Mouse (Mus musculus) gastrocnemius, adult 2 months (tissue): Measurements from ENCODE around the gene Gja5. TPM values are rescaled to one million over a fixed set of nuclear protein-coding genes. Genes with fewer than 3 reads are reported as not detected.
"Not testable (repeated sequence)": the region's sequence is repeated elsewhere in the genome, so short reads cannot be mapped to it uniquely, and the experiment has no call there.

Experiments used
- DNase-seq: peaks from one replicate; pipeline ENCODE4 v3.0.0; 2022
- H3K27ac ChIP-seq: fragments of 200-600 bp; 2 replicates; pipeline ENCODE4 v1.8.1; 2022; ENCODE audit warnings: mild to moderate bottlenecking
- H3K4me3 ChIP-seq: fragments of 200-600 bp; 2 replicates; pipeline ENCODE4 v1.8.1; 2022; ENCODE audit warnings: mild to moderate bottlenecking, moderate library complexity
- CTCF ChIP-seq: fragments of 200-600 bp; IDR thresholded peaks from 2 replicates; pipeline ENCODE4 v1.8.1; 2022; ENCODE audit warnings: antibody characterized with exemption, mild to moderate bottlenecking, moderate library complexity
- intact Hi-C: fragments of 180-260 bp; cut with DNase I; formaldehyde crosslinking; loops from one replicate; pipeline ENCODE4 v1.15.1; 2025
- total RNA-seq, 2 experiments: library from RNA; stranded (reverse); gene quantifications; 2 replicates each; pipeline ENCODE4 v1.2.3; 2021

Gene Gja5
- total RNA-seq, 2 experiments from 2014 or later = 1.9 to 2.7 TPM

DNA sequence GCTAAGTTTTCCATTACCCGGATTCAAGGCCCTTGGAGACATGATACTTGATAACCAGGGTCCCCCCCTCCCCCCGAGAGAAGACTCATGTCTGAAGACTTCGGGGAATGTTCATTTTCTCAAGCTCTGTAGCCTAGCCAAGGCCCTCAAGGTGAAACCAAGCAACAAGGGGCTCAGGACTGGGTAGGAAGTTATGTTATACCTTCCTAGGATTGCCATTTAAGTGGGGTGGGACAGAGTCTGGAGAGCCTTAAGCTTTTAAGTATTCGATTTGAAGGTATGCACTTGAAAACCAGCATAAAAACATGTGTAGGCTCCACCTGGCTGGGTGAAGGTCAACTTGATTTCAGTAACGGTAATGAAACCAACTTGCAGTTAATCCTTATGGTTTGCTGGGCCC, 154.2 kb downstream of the Gja5 start:
- no peak overlapping the region for H3K4me3 ChIP-seq
- no peak for TF ChIP-seq CTCF
- no peak overlapping the region for H3K27ac ChIP-seq
- intact Hi-C loops = no loop called here
- DNase-seq = no peak

DNA sequence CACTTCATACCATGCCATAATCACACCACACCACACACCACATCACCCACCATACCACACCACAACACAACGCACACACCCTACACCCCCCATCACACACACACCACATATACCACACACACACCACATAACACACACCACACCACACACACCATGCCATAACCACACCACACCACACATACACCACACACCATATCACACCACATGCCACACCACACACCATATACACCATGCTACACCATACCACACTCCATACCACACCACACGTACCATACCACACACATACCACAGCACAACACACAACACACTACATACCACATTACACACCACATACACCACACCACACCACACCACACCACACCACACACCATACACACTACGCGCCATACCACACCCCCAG, 155.6 kb downstream of the Gja5 start:
- intact Hi-C loops = no loop called here
- Histone ChIP-seq H3K4me3 (no peak overlapping the region), H3K27ac (no peak overlapping the region)
- no peak for DNase-seq
- no peak for TF ChIP-seq CTCF

GRCm38 (mm10) chr3:97062814-97063213, 158.3 kb downstream of the Gja5 start:
- no peak overlapping the region for H3K4me3 ChIP-seq
- intact Hi-C loops = no loop called here
- DNase-seq = peak; percentile 34
- peak overlapping the region; percentile 88 for H3K27ac ChIP-seq
- TF ChIP-seq CTCF = no peak

- peak; percentile 80 for DNase-seq
- peak overlapping the region; percentile 88 for H3K27ac ChIP-seq
- TF ChIP-seq CTCF = no peak
- intact Hi-C loops = no loop called here
- H3K4me3 ChIP-seq = peak overlapping the region; percentile 43
Observed at GRCm38 (mm10) chr3:97064046-97064445, 159.6 kb downstream of the Gja5 start.

DNA sequence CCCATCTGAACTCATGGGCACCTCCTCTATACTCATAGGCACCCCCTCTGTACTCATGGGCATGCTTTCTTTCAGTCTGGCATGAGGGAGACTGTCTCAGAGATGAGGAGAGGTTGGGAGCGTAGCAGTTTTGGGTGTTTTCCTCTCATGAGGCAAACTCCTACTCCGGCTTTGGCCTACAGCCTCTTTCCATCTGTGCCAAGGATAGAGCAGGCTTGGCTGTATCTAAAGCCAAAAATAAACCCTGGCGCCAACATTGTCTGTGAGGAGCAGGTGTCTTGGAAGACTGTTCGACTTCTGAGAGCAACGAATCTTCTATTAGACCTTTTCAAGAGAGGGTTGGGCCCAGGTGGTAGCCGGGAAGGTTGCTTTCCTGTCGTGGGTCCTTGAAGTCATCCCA, 165.1 kb downstream of the Gja5 start:
- H3K4me3 ChIP-seq, intact Hi-C loops, H3K27ac ChIP-seq: not testable (repeated sequence)
- DNase-seq = peak; percentile 29

- H3K4me3 ChIP-seq, DNase-seq, intact Hi-C loops: not testable (repeated sequence)
- H3K27ac ChIP-seq = peak overlapping the region; percentile 53; the same call in 1 of the 2 replicates
Observed at GRCm38 (mm10) chr3:97071916-97072315, 167.4 kb downstream of the Gja5 start.

- peak overlapping the region; percentile 53; the same call in 1 of the 2 replicates for H3K27ac ChIP-seq
- DNase-seq, H3K4me3 ChIP-seq, intact Hi-C loops: not testable (repeated sequence)
Observed at GRCm38 (mm10) chr3:97072361-97072760, 167.9 kb downstream of the Gja5 start.

DNA sequence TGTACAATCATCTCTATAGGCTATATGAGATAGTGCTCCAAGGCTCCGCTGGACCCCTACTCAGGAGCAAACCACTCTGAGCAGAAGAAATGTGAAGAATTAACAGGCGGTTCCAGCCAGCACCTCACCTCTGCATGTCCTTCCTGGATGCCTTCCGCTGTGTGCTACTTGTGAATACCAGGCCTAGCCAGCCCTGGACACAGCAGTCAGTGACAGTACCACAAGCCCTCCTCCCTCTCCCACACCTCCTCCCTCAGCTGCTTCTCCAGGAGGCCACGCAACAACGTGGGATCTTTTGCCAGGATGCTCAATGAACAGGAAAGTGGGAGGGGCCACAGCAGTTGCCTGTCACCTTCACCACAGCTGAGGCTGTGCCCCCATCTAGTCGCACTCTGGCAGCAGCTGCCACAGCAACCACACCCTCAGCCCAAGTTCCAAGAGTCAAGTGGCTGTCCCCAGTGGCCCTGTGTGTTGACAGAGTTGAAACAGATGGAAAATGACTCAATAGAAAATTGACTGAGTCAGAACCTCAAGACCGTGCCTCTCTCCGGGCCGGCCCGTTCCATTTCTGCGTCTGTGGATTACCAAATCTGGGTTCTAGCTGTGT, 171.4 kb downstream of the Gja5 start:
- intact Hi-C loops = loop anchor here (2.0 to 5.0 kb wide), 2 partner anchors 106 to 263 kb away; no protein-coding TSS in a partner anchor
- H3K27ac ChIP-seq, DNase-seq: not testable (repeated sequence)
- H3K4me3 ChIP-seq = peak overlapping the region; percentile 71; the same call in 1 of the 2 replicates

GRCm38 (mm10) chr3:97076412-97076811, 171.9 kb downstream of the Gja5 start:
- intact Hi-C loops = loop anchor here (2.0 to 5.0 kb wide), 2 partner anchors 106 to 262 kb away; no protein-coding TSS in a partner anchor
- peak; percentile 93; the same call in 1 of the 2 replicates for TF ChIP-seq CTCF
- H3K27ac ChIP-seq = peak overlapping the region; percentile 73
- peak; percentile 69 for DNase-seq
- H3K4me3 ChIP-seq = peak overlapping the region; percentile 71

- intact Hi-C loops = loop anchor here (5.0 kb wide), 1 partner anchor 104 kb away; no protein-coding TSS in a partner anchor
- TF ChIP-seq CTCF = no peak
Observed at GRCm38 (mm10) chr3:97078436-97078835, 173.9 kb downstream of the Gja5 start.

DNA sequence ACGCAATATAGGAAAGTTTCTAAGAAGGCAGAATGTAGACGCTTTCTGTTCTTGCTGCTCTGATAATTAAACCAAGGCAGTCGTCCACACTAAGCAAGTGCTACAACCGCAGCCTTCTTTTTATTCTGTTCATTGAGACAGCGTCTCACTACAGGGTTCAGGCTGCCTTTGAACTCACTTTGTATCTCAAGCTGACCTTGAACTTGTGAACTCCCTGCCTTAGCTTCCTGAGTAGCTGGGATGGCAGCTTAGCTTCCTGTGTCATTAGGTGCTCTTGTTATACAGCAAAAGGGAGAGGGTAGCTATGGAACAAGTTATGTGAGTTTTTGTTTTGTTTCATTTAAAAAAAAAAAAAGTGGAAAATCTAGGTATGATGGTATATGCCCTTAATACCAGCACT, 177.7 kb downstream of the Gja5 start:
- H3K4me3 ChIP-seq = no peak overlapping the region
- DNase-seq = no peak
- intact Hi-C loops = no loop called here
- TF ChIP-seq CTCF = no peak
- H3K27ac ChIP-seq = no peak overlapping the region

More at GRCm38 (mm10) chr3:97078436-97078835, 173.9 kb downstream of the Gja5 start:
- no peak for DNase-seq
- H3K4me3 ChIP-seq = no peak overlapping the region
- no peak overlapping the region for H3K27ac ChIP-seq

DNA sequence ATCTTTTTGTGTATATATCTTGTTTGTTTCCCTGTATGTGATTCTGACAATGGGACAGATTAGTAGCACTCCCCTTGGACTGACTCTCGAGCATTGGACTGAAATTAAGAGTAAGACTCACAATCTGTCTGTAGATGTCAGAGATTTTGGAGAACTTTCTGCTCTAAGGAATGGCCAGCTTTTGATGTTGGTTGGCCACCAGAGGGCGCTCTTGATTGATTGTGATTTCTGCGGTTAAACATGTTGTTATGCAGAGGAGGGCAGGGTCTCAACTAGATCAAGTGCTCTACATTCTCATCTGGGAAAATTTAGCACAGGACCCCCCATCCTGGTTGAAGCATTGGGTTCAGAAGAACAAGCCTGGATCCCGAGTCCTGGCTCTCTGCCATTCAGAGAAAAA, 182.8 kb downstream of the Gja5 start:
- TF ChIP-seq CTCF = peak; percentile 47
- H3K27ac ChIP-seq = no peak overlapping the region
- H3K4me3 ChIP-seq = no peak overlapping the region
- DNase-seq = no peak
- intact Hi-C loops = no loop called here

- DNase-seq, H3K27ac ChIP-seq, intact Hi-C loops, H3K4me3 ChIP-seq: not testable (repeated sequence)
Observed at GRCm38 (mm10) chr3:97088291-97088690, 183.8 kb downstream of the Gja5 start.

DNA sequence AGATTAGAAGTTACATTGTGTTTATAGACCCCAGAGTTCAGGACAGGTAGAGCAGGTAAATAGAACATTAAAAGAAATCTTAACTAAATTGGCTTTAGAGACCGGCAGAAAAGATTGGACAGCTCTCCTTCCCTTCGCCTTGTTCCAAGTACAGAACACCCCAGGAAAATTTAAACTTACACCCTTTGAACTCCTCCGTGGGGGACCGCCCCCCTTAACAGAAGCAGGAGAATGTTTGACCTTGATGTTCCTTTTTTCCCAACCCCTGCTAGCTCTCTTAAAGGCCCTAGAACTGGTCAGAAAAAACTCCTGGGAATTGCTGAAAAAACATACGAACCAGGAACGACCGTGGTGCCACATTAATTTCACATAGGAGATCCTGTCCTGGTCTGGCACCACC, 187.5 kb downstream of the Gja5 start:
- H3K4me3 ChIP-seq, H3K27ac ChIP-seq, DNase-seq, intact Hi-C loops: not testable (repeated sequence)

DNA sequence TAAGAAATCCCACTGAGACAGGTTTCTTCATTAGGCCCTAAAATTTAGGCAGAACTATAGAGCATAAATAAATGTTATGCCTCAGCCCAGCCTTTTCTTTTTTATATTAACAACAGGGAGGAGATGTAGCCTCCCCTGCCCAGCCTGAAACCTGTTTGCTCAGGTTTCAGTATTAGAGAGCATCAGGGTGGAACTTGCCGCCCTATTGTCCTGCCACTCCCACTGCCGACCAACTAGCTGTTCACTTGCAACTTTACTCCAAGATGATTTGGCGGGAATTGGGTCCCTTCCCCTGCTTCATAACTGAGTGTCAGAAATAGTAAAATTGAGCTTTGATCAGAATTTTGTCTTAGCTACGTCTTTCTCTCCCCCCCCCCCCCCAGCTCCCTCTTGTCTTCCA, 192.2 kb downstream of the Gja5 start:
- H3K27ac ChIP-seq, DNase-seq, H3K4me3 ChIP-seq, intact Hi-C loops: not testable (repeated sequence)
